Mouse (Mus musculus) stomach, embryonic 14.5 days (tissue): ENCODE measurements around the gene Auh. TPM values are rescaled to one million over a fixed set of nuclear protein-coding genes. Genes with fewer than 3 reads are reported as not detected.

Experiments
- ATAC-seq: fragments of 200-750 bp; cut with Nextera tagmentation; 2 replicates; pipeline ENCODE4 v1.8.0; 2017; ENCODE audit warnings: low read depth, moderate TSS enrichment; ENCODE audit not compliant: insufficient number of reproducible peaks, insufficient read depth, low FRiP score
- H3K27ac ChIP-seq: fragments of 300-500 bp; sonication (generic); 2 replicates; pipeline ENCODE4 v1.5.1; 2014; ENCODE audit warnings: mild to moderate bottlenecking, low read length, moderate library complexity, mixed read lengths
- H3K27me3 ChIP-seq: fragments of 300-500 bp; sonication (generic); 2 replicates; pipeline ENCODE4 v1.6.1; 2014; ENCODE audit warnings: low read length, control low read depth, mixed read lengths; ENCODE audit not compliant: control insufficient read depth, insufficient read depth
- H3K36me3 ChIP-seq: fragments of 300-500 bp; sonication (generic); 2 replicates; pipeline ENCODE4 v1.6.1; 2014; ENCODE audit warnings: mild to moderate bottlenecking, control low read depth, low read length, moderate library complexity, mixed read lengths; ENCODE audit not compliant: control insufficient read depth, insufficient read depth
- H3K4me1 ChIP-seq: fragments of 300-500 bp; sonication (generic); 2 replicates; pipeline ENCODE4 v1.6.1; 2014; ENCODE audit warnings: low read length, control low read depth, mixed read lengths; ENCODE audit not compliant: control insufficient read depth, insufficient read depth
- H3K4me2 ChIP-seq: fragments of 300-500 bp; sonication (generic); replicated peaks from 2 replicates; pipeline ENCODE4 v1.6.1; 2014; ENCODE audit warnings: low read depth, low read length, control low read depth
- H3K4me3 ChIP-seq: fragments of 300-500 bp; sonication (generic); 2 replicates; pipeline ENCODE4 v1.5.1; 2014; ENCODE audit warnings: low read depth, low read length, control low read depth
- H3K9ac ChIP-seq: fragments of 300-500 bp; sonication (generic); replicated peaks from 2 replicates; pipeline ENCODE4 v1.6.1; 2014; ENCODE audit warnings: low read depth, mild to moderate bottlenecking, control low read depth, low read length, moderate library complexity, mixed read lengths
- H3K9me3 ChIP-seq: fragments of 300-500 bp; sonication (generic); 2 replicates; pipeline ENCODE4 v1.6.1; 2016; ENCODE audit warnings: low read depth, low read length, control low read depth; ENCODE audit not compliant: control insufficient read depth
- WGBS: fragments of 180-500 bp; shearing (Covaris S2); extraction: QIAGEN DNeasy Blood & Tissue Kit; methylation state at CpG from one replicate; pipeline ENCODE4 v1.1.7; 2014; 5-methylcytosine and 5-hydroxymethylcytosine counted together
- polyA plus RNA-seq: library from polyadenylated mRNA; unstranded; fragments of >200 nt; fragmentation: Nextera tagmentation; extraction: Ambion mirVana; gene quantifications from 2 replicates; pipeline ENCODE4 v1.2.1, GENCODE M21; 2014

Gene Auh
- polyA plus RNA-seq, 1 experiment from 2014 or later = 30.5 TPM

GRCm38 (mm10) chr13:52873923-52874322 is 55.6 kb downstream of the Auh start:
- Histone ChIP-seq H3K4me3 (no peak overlapping the region), H3K27ac (no peak overlapping the region), H3K9me3 (no peaks in the 10 kb centered on the region), H3K9ac (no peak overlapping the region), H3K4me1 (no peaks in the 10 kb centered on the region), H3K36me3 (no peaks in the 10 kb centered on the region), H3K4me2 (no peak overlapping the region), H3K27me3 (no peaks in the 10 kb centered on the region)
- 42% methylated on average over 11 of the region's 11 CpGs for WGBS
- ATAC-seq = no peak

- Histone ChIP-seq H3K4me2 (no peak overlapping the region), H3K4me1 (peaks cover 11% of the 10 kb centered on the region; the same call in 1 of the 2 replicates), H3K9me3 (no peaks in the 10 kb centered on the region), H3K36me3 (no peaks in the 10 kb centered on the region), H3K9ac (no peak overlapping the region), H3K4me3 (no peak overlapping the region), H3K27me3 (no peaks in the 10 kb centered on the region), H3K27ac (no peak overlapping the region)
- WGBS = 29% methylated on average over 15 of the region's 15 CpGs
- no peak for ATAC-seq
These were observed 63.3 kb downstream of the Auh start for GRCm38 (mm10) chr13:52866005-52866792.

- H3K27me3 ChIP-seq = no peaks in the 10 kb centered on the region
- H3K27ac ChIP-seq = no peak overlapping the region
- H3K4me3 ChIP-seq = no peak overlapping the region
- peaks cover 11% of the 10 kb centered on the region; the same call in 1 of the 2 replicates for H3K4me1 ChIP-seq
- H3K36me3 ChIP-seq = no peaks in the 10 kb centered on the region
- 78% methylated on average over 8 of the region's 8 CpGs for WGBS
- ATAC-seq = no peak
- no peaks in the 10 kb centered on the region for H3K9me3 ChIP-seq
- H3K4me2 ChIP-seq = no peak overlapping the region
- H3K9ac ChIP-seq = no peak overlapping the region
These were observed 66.0 kb downstream of the Auh start for GRCm38 (mm10) chr13:52863436-52863835.

- Histone ChIP-seq H3K36me3 (no peaks in the 10 kb centered on the region), H3K4me3 (no peak overlapping the region), H3K9ac (no peak overlapping the region), H3K9me3 (no peaks in the 10 kb centered on the region), H3K4me1 (no peaks in the 10 kb centered on the region), H3K4me2 (no peak overlapping the region), H3K27ac (no peak overlapping the region), H3K27me3 (no peaks in the 10 kb centered on the region)
- 54% methylated on average over 22 of the region's 22 CpGs for WGBS
- no peak for ATAC-seq
These were observed 69.3 kb downstream of the Auh start for GRCm38 (mm10) chr13:52860006-52860685.

- no peak overlapping the region for H3K4me3 ChIP-seq
- no peak for ATAC-seq
- no peak overlapping the region for H3K27ac ChIP-seq
- no peak overlapping the region for H3K4me2 ChIP-seq
- WGBS = 65% methylated on average over 16 of the region's 16 CpGs
- no peak overlapping the region for H3K9ac ChIP-seq
- H3K9me3 ChIP-seq = no peaks in the 10 kb centered on the region
- H3K27me3 ChIP-seq = no peaks in the 10 kb centered on the region
- no peaks in the 10 kb centered on the region for H3K4me1 ChIP-seq
- no peaks in the 10 kb centered on the region for H3K36me3 ChIP-seq
These were observed 70.2 kb downstream of the Auh start for GRCm38 (mm10) chr13:52859065-52859820.

- ATAC-seq = no peak
- H3K36me3 ChIP-seq = no peaks in the 10 kb centered on the region
- H3K4me1 ChIP-seq = no peaks in the 10 kb centered on the region
- H3K4me3 ChIP-seq = no peak overlapping the region
- H3K27ac ChIP-seq = no peak overlapping the region
- no peak overlapping the region for H3K4me2 ChIP-seq
- no peaks in the 10 kb centered on the region for H3K9me3 ChIP-seq
- H3K9ac ChIP-seq = no peak overlapping the region
- H3K27me3 ChIP-seq = no peaks in the 10 kb centered on the region
- WGBS = 69% methylated on average over 12 of the region's 12 CpGs
These were observed 71.1 kb downstream of the Auh start for GRCm38 (mm10) chr13:52858373-52858772.

- Histone ChIP-seq H3K27me3 (no peaks in the 10 kb centered on the region), H3K4me1 (no peaks in the 10 kb centered on the region), H3K9me3 (no peaks in the 10 kb centered on the region), H3K4me2 (no peak overlapping the region), H3K27ac (no peak overlapping the region), H3K4me3 (no peak overlapping the region), H3K9ac (no peak overlapping the region), H3K36me3 (no peaks in the 10 kb centered on the region)
- ATAC-seq = no peak
- 92% methylated on average over 5 of the region's 5 CpGs for WGBS
These were observed 71.7 kb downstream of the Auh start for GRCm38 (mm10) chr13:52857781-52858180.

GRCm38 (mm10) chr13:52853536-52853935 is 75.9 kb downstream of the Auh start:
- H3K36me3 ChIP-seq = no peaks in the 10 kb centered on the region
- H3K4me2 ChIP-seq = no peak overlapping the region
- H3K4me1 ChIP-seq = no peaks in the 10 kb centered on the region
- H3K9me3 ChIP-seq = no peaks in the 10 kb centered on the region
- no peaks in the 10 kb centered on the region for H3K27me3 ChIP-seq
- no peak overlapping the region for H3K27ac ChIP-seq
- WGBS = 47% methylated on average over 1 of the region's 1 CpGs
- no peak for ATAC-seq
- no peak overlapping the region for H3K4me3 ChIP-seq
- no peak overlapping the region for H3K9ac ChIP-seq
